Mouse (Mus musculus): ENCODE results near the gene Atp2c1.

Gene Atp2c1

GRCm38 (mm10) chr9:105527219-105527618 lies at the start of gene Atp2c1:
Atp2c1 (minus strand) TSS chr9:105527319.
- Histone ChIP-seq H3K4me3 (replicated peaks; ENCODE audit: low read length) (no peak within 1 kb of the TSS), H3K27me3 (ENCODE audit: insufficient read depth, low read length) (peaks cover 5% of the 10 kb centered on the region; the same call in 1 of the 2 replicates), H3K36me3 (ENCODE audit: insufficient read depth, low read length) (no peaks in the 10 kb centered on the region), H3K4me1 (replicated peaks; ENCODE audit: low read depth, low read length) (peaks cover 46% of the 10 kb centered on the region), H3K9me3 (ENCODE audit: low read length) (no peaks in the 10 kb centered on the region)
- TF ChIP-seq POU5F1 (IDR thresholded peaks at IDR 0.05; ENCODE audit: borderline replicate concordance, low read length) (no peak), CTCF (conservative IDR thresholded peaks at IDR 0.05; ENCODE audit: low read length) (no peak), NANOG (IDR thresholded peaks at IDR 0.05; ENCODE audit: borderline replicate concordance, low read length) (no peak)

- no peaks in the 10 kb centered on the region for H3K36me3 ChIP-seq (ENCODE audit: insufficient read depth, low read length)
- H3K9me3 ChIP-seq (ENCODE audit: low read length) = no peaks in the 10 kb centered on the region
- TF ChIP-seq CTCF (conservative IDR thresholded peaks at IDR 0.05; ENCODE audit: low read length) = no peak
- TF ChIP-seq POU5F1 (IDR thresholded peaks at IDR 0.05; ENCODE audit: borderline replicate concordance, low read length) = no peak
- TF ChIP-seq NANOG (IDR thresholded peaks at IDR 0.05; ENCODE audit: borderline replicate concordance, low read length) = no peak
- H3K4me3 ChIP-seq (replicated peaks; ENCODE audit: low read length) = no peak overlapping the region
- peaks cover 10% of the 10 kb centered on the region; the same call in 1 of the 2 replicates for H3K27me3 ChIP-seq (ENCODE audit: insufficient read depth, low read length)
- H3K4me1 ChIP-seq (replicated peaks; ENCODE audit: low read depth, low read length) = peaks cover 13% of the 10 kb centered on the region
Observed at GRCm38 (mm10) chr9:105557452-105557851, 30.3 kb upstream of the Atp2c1 start.

DNA sequence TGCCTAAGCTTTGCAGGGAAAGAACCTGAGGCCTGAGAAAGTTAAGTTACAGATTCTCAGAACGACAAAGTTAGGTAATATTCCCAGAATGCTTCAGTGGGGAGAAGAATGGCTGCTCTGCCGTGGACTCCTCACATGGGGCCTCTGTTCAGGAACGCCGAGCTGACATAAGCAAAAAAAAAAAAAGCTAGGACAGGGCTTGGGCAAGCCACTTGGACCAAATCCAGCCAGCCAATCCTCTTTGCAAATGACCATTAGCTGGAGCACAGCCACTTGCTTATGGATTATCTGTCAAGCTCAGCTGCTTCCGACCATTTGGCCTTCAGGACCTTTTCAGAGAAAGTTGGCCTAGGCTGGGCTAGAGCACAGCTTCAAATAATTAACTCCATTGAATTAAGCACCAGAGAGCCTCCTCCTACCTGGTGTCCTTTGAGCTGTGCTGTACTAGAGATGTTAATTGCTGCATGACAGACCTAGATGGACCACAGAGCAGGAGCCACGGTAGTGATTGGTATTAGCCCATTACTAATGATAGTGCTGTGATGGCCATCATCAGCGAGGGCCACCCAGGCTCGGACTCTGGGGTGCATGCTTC lies 29.1 kb upstream of the Atp2c1 start:
- H3K27me3 ChIP-seq (ENCODE audit: insufficient read depth, low read length) = peaks cover 10% of the 10 kb centered on the region; the same call in 1 of the 2 replicates
- no peaks in the 10 kb centered on the region for H3K36me3 ChIP-seq (ENCODE audit: insufficient read depth, low read length)
- TF ChIP-seq CTCF (conservative IDR thresholded peaks at IDR 0.05; ENCODE audit: low read length) = no peak
- no peak for TF ChIP-seq POU5F1 (IDR thresholded peaks at IDR 0.05; ENCODE audit: borderline replicate concordance, low read length)
- TF ChIP-seq NANOG (IDR thresholded peaks at IDR 0.05; ENCODE audit: borderline replicate concordance, low read length) = no peak
- peaks cover 13% of the 10 kb centered on the region for H3K4me1 ChIP-seq (replicated peaks; ENCODE audit: low read depth, low read length)
- no peaks in the 10 kb centered on the region for H3K9me3 ChIP-seq (ENCODE audit: low read length)
- H3K4me3 ChIP-seq (replicated peaks; ENCODE audit: low read length) = no peak overlapping the region

DNA sequence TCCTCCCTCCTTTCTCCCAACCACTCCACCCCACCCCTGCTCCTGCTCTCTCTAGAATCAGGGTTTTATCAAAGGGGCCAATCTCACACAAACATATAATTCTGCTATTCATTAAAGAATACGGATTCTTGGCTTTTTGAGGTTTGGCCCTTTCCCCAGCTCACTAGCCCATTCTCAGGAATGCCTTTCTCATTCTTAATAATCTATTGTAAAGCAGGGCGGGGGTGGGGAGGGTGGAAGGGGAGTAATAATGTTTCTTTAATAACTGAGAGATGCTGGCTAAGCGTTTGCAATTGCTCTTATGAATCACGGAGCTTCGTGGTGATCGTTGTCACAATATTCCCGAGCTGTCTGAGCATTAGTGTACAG lies 27.3 kb upstream of the Atp2c1 start:
- no peaks in the 10 kb centered on the region for H3K9me3 ChIP-seq (ENCODE audit: low read length)
- H3K27me3 ChIP-seq (ENCODE audit: insufficient read depth, low read length) = peaks cover 10% of the 10 kb centered on the region; the same call in 1 of the 2 replicates
- H3K4me3 ChIP-seq (replicated peaks; ENCODE audit: low read length) = peak overlapping the region; percentile 18; the same call in 1 of the 2 replicates
- H3K36me3 ChIP-seq (ENCODE audit: insufficient read depth, low read length) = no peaks in the 10 kb centered on the region
- TF ChIP-seq POU5F1 (IDR thresholded peaks at IDR 0.05; ENCODE audit: borderline replicate concordance, low read length) (no peak), NANOG (IDR thresholded peaks at IDR 0.05; ENCODE audit: borderline replicate concordance, low read length) (no peak), CTCF (conservative IDR thresholded peaks at IDR 0.05; ENCODE audit: low read length) (no peak)
- H3K4me1 ChIP-seq (replicated peaks; ENCODE audit: low read depth, low read length) = peaks cover 13% of the 10 kb centered on the region

DNA sequence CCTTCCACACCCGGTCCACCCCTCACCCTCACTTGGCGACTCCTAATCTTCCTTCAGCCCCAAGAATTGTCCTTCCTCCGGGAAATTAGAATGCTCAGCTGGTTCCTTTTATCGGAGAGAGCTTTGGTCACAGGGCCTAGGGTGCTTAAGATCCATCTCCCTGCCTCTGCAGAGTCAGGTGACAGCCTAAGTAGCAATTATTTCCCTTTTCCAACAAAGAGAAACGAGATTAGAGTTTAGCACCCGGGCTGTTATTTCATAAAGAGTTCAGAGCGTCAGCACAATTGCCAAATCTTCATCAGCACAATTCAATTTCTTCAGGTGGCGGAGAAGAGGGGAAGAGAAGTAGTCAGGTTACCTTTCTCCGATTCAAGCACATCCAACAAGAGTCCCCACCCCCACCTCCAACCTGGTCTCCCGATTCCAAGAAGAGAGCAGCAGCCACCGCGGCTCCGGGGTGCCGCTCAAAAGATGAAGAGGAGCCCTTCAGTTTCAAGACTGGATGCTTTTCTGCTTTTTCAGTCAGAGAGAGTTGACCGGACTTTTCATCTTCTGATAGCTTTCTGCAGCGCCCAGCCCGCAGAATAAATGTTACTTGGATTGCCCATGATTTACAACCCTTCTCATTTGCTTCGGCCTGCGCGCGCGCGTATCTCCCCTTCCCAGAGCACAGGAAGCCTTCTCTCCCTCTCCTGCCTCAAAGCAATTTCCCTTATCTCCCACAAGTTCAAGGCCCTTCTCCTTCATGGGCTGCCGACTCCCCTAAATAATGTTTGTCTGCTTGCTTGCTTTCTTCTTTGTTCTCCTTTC lies 26.7 kb upstream of the Atp2c1 start:
- Histone ChIP-seq H3K4me3 (replicated peaks; ENCODE audit: low read length) (peak overlapping the region; percentile 18; the same call in 1 of the 2 replicates), H3K4me1 (replicated peaks; ENCODE audit: low read depth, low read length) (peaks cover 13% of the 10 kb centered on the region), H3K27me3 (ENCODE audit: insufficient read depth, low read length) (peaks cover 10% of the 10 kb centered on the region; the same call in 1 of the 2 replicates), H3K36me3 (ENCODE audit: insufficient read depth, low read length) (no peaks in the 10 kb centered on the region), H3K9me3 (ENCODE audit: low read length) (no peaks in the 10 kb centered on the region)
- no peak for TF ChIP-seq POU5F1 (IDR thresholded peaks at IDR 0.05; ENCODE audit: borderline replicate concordance, low read length)
- no peak for TF ChIP-seq CTCF (conservative IDR thresholded peaks at IDR 0.05; ENCODE audit: low read length)
- no peak for TF ChIP-seq NANOG (IDR thresholded peaks at IDR 0.05; ENCODE audit: borderline replicate concordance, low read length)

DNA sequence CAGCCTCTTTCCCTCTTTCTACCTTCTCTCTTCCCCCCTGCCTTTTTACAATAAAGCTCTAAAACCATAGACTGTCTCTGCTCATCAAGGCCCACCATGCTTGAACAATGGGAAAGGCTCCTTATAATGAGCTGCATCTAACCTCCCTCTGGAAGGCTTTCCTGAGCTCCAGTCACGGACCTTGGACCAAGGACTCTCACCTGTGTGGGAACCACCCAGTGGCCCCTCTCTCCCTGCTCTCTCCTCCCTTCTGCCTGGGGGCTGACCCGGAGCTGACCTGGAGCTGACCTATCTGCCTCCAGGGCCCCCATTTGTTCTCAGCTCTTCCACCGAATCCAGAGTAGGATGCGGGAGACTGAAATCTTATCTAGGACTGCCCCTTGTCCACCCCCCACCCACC lies 24.3 kb upstream of the Atp2c1 start:
- peaks cover 13% of the 10 kb centered on the region for H3K4me1 ChIP-seq (replicated peaks; ENCODE audit: low read depth, low read length)
- no peaks in the 10 kb centered on the region for H3K9me3 ChIP-seq (ENCODE audit: low read length)
- no peaks in the 10 kb centered on the region for H3K36me3 ChIP-seq (ENCODE audit: insufficient read depth, low read length)
- TF ChIP-seq POU5F1 (IDR thresholded peaks at IDR 0.05; ENCODE audit: borderline replicate concordance, low read length) (no peak), CTCF (conservative IDR thresholded peaks at IDR 0.05; ENCODE audit: low read length) (no peak), NANOG (IDR thresholded peaks at IDR 0.05; ENCODE audit: borderline replicate concordance, low read length) (no peak)
- peaks cover 10% of the 10 kb centered on the region; the same call in 1 of the 2 replicates for H3K27me3 ChIP-seq (ENCODE audit: insufficient read depth, low read length)
- no peak overlapping the region for H3K4me3 ChIP-seq (replicated peaks; ENCODE audit: low read length)

- no peaks in the 10 kb centered on the region for H3K36me3 ChIP-seq (ENCODE audit: insufficient read depth, low read length)
- TF ChIP-seq POU5F1 (IDR thresholded peaks at IDR 0.05; ENCODE audit: borderline replicate concordance, low read length) = no peak
- TF ChIP-seq NANOG (IDR thresholded peaks at IDR 0.05; ENCODE audit: borderline replicate concordance, low read length) = no peak
- no peak for TF ChIP-seq CTCF (conservative IDR thresholded peaks at IDR 0.05; ENCODE audit: low read length)
- H3K4me3 ChIP-seq (replicated peaks; ENCODE audit: low read length) = no peak overlapping the region
- H3K4me1 ChIP-seq (replicated peaks; ENCODE audit: low read depth, low read length) = peaks cover 16% of the 10 kb centered on the region
- no peaks in the 10 kb centered on the region for H3K9me3 ChIP-seq (ENCODE audit: low read length)
- peaks cover 5% of the 10 kb centered on the region; the same call in 1 of the 2 replicates for H3K27me3 ChIP-seq (ENCODE audit: insufficient read depth, low read length)
Observed at GRCm38 (mm10) chr9:105549096-105549495, 22.0 kb upstream of the Atp2c1 start.

- H3K4me3 ChIP-seq (replicated peaks; ENCODE audit: low read length) = no peak overlapping the region
- TF ChIP-seq POU5F1 (IDR thresholded peaks at IDR 0.05; ENCODE audit: borderline replicate concordance, low read length) (no peak), CTCF (conservative IDR thresholded peaks at IDR 0.05; ENCODE audit: low read length) (no peak), NANOG (IDR thresholded peaks at IDR 0.05; ENCODE audit: borderline replicate concordance, low read length) (no peak)
- H3K9me3 ChIP-seq (ENCODE audit: low read length) = no peaks in the 10 kb centered on the region
Observed at GRCm38 (mm10) chr9:105544013-105544750, 17.1 kb upstream of the Atp2c1 start.

More at GRCm38 (mm10) chr9:105544013-105544750, 17.1 kb upstream of the Atp2c1 start:
- Histone ChIP-seq H3K27me3 (ENCODE audit: insufficient read depth, low read length) (no peaks in the 10 kb centered on the region), H3K36me3 (ENCODE audit: insufficient read depth, low read length) (no peaks in the 10 kb centered on the region), H3K4me1 (replicated peaks; ENCODE audit: low read depth, low read length) (peaks cover 8% of the 10 kb centered on the region)
